Mouse (Mus musculus) cerebellum, postnatal 36 days (tissue): ENCODE data around the gene Panx2.

Source experiments
- DNase-seq, 2 experiments: peaks; one replicate each; pipeline ENCODE4 v3.0.0; 2021 to 2022; ENCODE audit warnings: mixed read lengths in 2 of 2

Gene Panx2

GRCm38 (mm10) chr15:89059161-89059931, at the start of gene Panx2:
Gene Panx2, plus strand, starts transcription at chr15:89059734.
- DNase-seq: peak; percentile 60 to 67

DNA sequence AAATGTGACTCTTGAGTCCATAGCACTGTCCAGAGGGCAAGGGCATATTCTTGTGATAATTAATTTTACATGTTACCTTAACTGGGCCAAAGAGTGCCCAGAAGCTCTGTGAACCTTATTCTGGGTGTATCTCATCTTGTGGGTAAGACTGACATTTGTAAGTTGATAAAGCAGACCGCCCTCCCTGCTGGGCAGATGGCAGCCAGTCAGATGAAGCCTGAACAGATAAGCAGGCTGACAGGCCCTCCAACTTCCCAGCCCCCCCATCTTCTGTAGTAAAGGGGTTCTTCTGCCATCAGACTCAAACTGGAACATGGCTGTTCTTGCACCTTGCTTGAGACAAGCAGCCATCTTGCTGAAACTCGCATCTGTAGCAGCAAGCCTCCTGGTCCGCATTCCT, 42.8 kb upstream of the Panx2 start:
- no peak for DNase-seq

- no peak for DNase-seq
These were observed 39.4 kb upstream of the Panx2 start for GRCm38 (mm10) chr15:89020085-89020484.

DNA sequence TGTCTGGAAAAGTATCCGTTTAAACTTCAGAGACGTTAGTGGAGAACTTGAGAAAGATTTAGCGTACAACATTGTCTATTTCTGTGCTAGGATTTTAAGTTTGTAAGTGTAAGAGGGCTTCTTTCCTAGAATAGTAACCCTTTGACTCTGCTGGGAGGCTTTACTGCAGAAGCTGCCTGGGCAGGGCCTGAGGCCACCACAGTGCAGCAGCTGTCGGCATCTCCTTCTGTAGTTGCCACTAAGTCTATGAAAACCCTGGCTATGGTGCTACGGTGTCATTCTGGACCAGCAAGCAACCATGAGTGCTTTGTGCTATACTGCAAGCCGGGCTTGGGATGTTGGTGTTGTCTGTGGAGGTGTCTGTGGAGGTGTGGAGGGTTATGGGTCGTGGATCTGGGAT, 39.0 kb upstream of the Panx2 start:
- DNase-seq: no peak

DNA sequence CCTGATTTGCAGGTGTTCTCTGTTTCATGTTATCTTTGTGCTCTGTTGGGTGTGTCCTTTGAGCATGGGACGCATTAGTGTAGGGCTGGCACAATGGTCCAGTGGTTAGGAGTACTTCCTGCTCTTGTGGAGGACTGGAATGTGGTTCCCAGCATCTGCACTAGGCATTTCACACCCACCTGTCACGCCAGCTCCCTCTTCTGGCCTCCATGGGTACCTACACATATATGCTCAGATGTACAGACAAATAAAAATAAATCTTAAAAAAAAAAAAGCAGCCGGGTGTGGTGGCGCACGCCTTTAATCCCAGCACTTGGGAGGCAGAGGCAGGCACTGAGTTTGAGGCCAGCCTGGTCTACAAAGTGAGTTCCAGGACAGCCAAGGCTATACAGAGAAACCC, 15.2 kb upstream of the Panx2 start:
- no peak for DNase-seq

- no peak for DNase-seq
These were observed 13.2 kb upstream of the Panx2 start for GRCm38 (mm10) chr15:89046356-89046755.

DNA sequence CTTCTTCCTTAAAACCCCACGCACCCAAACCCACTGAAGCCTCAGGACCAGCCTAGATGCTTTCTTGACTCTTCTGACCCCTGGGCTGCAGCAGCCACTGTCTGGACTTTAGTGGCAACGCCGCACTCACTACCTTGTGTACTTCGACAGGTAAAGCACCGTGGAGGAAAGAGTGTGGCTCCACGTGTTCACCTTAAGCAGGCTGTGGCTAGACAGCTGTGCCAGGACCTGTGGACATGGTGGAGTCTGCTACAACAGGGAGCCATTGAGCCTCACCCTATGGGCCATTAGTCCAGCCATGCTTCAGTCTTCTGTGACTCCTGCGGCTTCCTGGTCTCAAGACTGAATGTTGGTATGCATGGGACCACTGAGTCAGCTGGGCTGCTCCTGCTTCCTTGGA, 4.9 kb upstream of the Panx2 start:
- DNase-seq: no peak

DNA sequence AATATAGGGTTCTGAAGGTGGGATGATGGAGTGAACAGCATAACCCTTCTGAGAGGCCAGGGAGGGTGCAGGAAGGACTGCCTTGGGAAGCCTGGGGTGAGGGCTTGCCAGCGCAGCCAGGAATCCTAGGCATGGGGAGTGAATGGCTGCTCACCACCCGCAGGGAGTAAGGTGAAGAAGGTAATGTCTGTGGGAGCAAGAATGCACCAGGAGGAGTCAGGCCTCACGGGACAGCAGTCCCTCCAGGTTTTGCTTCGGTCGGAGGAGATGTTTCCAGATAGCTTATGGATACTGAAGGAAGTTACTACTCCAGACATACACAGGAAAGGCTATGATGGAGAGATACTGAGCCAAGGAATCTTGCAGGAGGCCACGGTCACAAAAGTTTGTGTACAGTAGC, 798 bp upstream of the Panx2 start:
- DNase-seq: peak in 1 of 2 experiments; percentile 15

DNA sequence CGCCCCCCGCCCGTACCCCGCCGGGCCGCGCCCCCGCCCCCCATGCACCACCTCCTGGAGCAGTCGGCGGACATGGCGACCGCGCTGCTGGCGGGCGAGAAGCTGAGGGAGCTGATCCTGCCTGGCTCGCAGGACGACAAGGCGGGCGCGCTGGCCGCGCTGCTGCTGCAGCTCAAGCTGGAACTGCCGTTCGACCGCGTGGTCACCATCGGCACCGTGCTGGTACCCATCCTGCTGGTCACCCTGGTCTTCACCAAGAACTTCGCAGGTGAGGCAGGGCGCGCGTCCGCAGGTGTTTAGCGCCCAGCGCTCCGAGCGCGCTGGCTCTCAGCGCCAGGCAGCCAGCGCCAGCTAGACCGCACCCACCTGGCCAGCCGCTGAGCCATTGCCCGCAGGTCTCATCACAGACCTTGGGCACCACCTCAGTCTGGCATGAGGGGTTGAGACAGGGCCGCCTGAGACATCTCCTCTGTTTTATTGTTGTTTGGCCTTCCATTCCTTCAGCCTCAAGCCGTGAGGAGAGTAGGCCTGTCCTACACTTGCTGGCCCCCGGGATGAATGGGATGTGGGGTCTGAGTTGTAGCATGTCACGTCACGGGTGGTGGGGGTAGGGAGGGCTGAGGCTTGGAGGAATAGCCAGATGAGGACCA, 623 bp downstream of the Panx2 start:
- DNase-seq: peak; percentile 56 to 66

DNA sequence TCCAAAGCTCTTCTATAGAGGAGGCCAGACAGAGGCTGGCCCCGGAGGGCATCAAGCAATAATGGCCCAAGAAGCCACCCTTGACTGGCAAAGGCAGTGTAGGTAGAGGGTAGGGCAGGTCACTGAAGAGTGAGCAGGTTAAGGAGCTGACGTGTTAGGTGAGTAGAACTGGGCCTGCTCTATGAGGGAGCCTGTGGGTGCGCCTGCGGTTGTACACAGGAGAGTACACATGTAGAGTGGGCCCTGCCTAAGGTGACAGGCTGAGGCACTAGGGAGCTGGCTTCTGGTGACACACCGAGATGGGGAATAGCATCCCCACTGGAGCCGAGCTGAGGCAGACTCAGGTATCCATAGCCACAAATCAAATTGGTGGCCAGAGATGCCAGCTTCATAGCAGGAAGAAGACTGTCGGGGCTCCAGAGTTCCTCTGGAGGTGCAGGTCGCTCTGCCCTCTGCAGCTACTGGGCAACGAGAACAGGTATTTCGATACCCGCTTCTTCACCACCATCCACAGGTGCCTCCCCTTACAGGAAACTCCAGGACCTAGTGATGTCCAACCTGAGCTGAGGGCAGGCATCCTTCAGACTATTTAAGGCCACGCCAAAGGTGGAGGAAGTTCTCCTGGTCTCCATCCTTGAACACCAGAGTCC, 1.4 kb downstream of the Panx2 start:
- peak; percentile 24 to 25 for DNase-seq

DNA sequence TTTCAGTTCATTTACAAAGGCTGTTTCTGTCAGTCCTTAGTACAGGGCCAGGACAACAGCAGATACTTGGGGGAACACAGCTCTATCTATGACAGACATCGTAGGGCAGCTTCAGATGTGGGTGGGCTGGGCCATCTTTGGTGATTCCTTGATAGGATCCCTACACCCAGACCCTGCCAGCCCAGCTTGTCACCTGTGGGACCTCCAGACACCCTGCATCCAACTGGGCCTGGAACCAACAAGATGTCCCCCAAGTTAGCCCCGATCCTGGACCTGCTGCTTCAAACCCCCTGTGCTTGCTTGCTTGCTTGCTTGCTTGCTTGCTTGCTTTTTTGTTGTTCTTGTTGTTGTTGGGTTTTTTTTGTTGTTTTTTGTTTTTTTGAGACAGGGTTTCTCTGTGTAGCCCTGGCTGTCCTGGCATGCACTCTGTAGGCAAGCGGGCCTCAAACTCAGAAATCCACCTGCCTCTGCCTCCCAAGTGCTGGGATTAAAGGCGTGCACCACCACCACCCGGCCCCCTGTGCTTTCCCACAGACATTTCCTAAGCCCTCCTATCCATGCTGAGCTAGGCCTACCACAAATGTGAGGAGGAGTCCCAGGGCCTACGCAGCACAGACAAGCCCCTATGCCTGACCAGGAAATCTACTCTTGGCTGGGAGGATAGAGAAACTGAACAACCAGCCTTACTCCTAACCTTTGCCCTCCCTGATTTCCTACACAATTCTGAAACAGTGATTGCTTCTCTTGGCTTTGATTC, 2.4 kb downstream of the Panx2 start:
- DNase-seq: no peak

DNA sequence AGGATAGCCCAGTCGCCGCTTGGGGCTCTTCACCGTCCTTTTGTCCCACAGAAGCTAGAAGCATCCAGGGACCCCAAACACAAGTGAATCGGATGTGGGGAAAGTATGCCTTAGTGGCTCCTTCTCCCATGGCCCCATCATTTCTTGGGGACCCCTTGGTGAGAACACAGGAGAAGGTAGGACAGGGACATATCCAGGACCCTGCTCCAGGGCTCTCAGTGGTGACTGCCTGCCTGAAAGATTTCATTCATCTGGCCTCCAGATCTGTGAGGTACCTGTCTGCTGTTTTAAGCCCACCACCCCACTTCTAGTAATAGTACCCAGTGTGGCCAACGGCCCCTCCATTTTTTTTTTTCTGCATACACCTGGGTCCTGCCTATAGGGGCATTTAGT, 3.0 kb downstream of the Panx2 start:
- DNase-seq: no peak

DNA sequence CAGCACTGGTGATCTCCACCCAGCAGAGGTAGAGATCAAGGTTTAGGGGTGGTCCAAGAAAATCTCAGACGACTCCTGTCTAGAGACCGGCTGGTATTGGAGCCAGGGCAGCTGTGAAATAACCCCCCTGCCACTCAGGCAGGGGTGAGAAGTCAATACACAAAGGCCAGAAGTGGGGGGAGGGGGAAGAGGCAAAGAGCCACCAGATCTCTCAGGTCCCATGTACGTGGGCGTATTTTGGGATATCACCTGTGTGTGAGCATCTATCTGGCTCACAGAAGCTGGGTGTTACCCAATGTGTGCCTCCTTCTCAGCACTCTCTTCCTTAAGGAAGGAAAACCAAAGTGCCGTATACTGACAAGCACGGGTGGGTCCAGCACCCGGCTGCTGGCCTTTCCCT, 3.5 kb downstream of the Panx2 start:
- DNase-seq: peak in 1 of 2 experiments; percentile 9

DNA sequence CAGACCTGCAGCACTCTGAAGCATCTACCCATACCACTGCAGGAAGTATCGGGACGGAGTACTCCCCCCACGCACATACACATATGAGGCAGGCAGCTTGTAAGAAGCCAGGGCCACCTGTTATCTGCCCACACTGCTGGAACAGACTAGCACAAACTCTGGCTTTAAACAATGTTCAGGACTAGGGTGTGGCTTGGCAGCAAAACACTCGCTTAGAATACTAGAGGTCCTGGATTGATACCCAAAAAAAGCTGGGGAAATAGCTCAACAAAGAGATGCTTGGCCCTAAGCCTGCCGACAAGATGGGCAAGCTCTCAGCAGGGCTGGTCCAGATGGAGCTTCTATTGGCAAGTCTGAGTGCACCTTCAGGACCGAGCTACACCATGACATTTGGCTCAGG, 4.0 kb downstream of the Panx2 start:
- DNase-seq: peak; percentile 76 to 79

- DNase-seq: peak in 1 of 2 experiments; percentile 7
These were observed 5.4 kb downstream of the Panx2 start for GRCm38 (mm10) chr15:89064891-89065290.

DNA sequence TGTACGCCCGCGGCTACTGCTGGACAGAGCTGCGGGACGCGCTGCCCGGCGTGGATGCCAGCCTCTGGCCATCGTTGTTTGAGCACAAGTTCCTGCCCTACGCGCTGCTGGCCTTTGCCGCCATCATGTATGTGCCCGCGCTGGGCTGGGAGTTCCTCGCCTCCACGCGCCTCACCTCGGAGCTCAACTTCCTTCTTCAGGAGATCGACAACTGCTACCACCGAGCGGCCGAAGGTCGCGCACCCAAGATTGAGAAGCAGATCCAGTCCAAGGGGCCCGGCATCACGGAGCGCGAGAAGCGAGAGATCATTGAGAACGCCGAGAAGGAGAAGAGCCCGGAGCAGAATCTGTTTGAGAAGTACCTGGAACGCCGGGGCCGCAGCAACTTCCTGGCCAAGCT, 8.1 kb downstream of the Panx2 start:
- peak in 1 of 2 experiments; percentile 10 for DNase-seq

- peak in 1 of 2 experiments; percentile 13 for DNase-seq
These were observed 8.7 kb downstream of the Panx2 start for GRCm38 (mm10) chr15:89068226-89068625.

GRCm38 (mm10) chr15:89069336-89069840, 9.9 kb downstream of the Panx2 start:
- DNase-seq: peak; percentile 3 to 7

DNA sequence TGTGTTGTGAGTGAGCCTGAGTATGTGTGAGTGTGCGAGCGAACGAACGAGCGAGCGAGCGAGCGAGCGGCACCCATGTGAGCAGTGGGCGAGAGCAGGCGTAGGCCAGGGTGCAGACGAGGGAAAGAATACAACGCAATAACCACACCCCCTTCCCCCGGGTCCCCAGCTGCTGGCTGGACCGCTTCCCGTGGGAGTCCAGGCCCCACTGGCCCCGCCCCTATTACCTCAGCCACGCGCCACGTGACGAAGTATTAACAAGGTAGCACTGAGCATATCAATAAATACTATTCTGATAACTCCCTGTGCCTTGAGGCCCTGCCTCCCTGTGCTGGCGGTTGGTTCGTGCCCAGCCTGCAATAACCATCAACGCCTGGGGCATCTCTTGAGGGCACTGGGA, 11.1 kb downstream of the Panx2 start:
- peak in 1 of 2 experiments; percentile 13 for DNase-seq

GRCm38 (mm10) chr15:89073993-89074603, 14.6 kb downstream of the Panx2 start:
- DNase-seq: peak in 1 of 2 experiments; percentile 18

GRCm38 (mm10) chr15:89074613-89075477, 15.3 kb downstream of the Panx2 start, which contains the start of gene Trabd:
Gene Trabd, plus strand, starts transcription at chr15:89075124.
- DNase-seq: peak in 1 of 2 experiments; percentile 12
